Mouse (Mus musculus) olfactory bulb, adult 2 months (tissue): ENCODE measurements at regions not wholly inside any gene's neighbourhood (a gene's known extent, or its start where the extent isn't known, plus 50 kb on each side); places are given as distances from the start of the nearest gene placed in this dataset.

Experiments
- CTCF ChIP-seq: fragments of 200-500 bp; IDR thresholded peaks from 2 replicates; pipeline ENCODE4 v1.5.1; 2012; ENCODE audit warnings: low read depth, mild to moderate bottlenecking, low read length, moderate library complexity; ENCODE audit not compliant: insufficient read depth
- POLR2A ChIP-seq: fragments of 200-500 bp; IDR thresholded peaks from 2 replicates; pipeline ENCODE4 v1.6.1; 2012; ENCODE audit warnings: mild to moderate bottlenecking, low read depth, low read length, moderate library complexity; ENCODE audit not compliant: insufficient read depth

GRCm38 (mm10) chr15:90298566-90298965, 74.5 kb downstream of the Alg10b start:
- no peak for TF ChIP-seq CTCF
- TF ChIP-seq POLR2A, result no peak
